Mouse (Mus musculus) retina, adult 2 months (tissue): ENCODE measurements around the gene Opn1sw.

Source experiments
- DNase-seq: peaks from one replicate; pipeline ENCODE4 v3.0.0-alpha.2; 2012; ENCODE audit warnings: low read depth, low spot score

Opn1sw gene

DNA sequence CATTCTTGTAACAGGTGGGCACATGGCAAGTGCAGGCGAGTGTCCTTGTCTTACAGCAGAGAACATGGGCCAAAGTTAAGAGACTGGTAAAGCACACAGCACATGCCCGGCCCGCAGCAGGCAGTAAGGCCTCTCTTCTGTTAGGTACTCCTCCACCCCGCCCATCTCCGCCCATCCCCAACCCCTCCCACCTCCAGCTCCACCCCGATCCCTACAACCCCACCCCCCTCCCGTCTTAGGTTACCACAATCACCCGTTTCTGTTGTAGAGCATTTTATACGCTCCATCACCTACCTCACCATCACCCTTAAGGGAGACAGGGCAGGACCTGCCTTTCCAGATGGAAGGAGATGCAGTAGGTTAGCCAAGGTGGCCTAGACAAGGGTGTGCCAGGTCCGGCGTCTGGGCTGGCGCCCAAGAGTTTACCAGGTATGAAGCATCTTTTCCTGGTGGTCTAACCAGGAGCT lies at the start of gene Opn1sw:
Opn1sw (minus strand) TSS at position 417 of the 467 bp plus-strand sequence.
- no peak for DNase-seq

DNA sequence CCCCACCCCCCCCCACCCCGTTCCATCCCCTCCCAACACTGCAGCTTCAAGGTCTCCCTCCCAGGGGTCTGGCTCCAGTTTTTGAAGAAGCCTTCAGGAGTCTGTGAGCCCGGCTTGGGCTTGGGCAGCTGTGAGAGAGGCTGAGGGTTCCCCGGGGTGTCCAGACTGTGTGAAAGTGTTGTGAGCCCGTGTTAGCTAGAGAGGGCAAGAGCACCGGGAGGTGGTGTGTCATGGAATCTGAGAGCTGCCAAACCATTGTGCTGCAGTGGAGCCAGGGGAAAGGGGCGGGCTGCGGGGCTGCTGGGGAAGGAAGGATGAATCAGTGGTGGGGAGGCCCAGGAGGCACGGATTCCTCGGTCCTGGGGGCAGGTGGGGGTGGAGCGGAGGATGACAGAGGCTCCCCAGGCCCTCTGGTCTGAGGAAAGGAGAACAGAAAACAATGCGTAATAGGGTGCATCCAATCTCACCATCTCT lies 48.2 kb upstream of the Opn1sw start:
- DNase-seq, result no peak

DNA sequence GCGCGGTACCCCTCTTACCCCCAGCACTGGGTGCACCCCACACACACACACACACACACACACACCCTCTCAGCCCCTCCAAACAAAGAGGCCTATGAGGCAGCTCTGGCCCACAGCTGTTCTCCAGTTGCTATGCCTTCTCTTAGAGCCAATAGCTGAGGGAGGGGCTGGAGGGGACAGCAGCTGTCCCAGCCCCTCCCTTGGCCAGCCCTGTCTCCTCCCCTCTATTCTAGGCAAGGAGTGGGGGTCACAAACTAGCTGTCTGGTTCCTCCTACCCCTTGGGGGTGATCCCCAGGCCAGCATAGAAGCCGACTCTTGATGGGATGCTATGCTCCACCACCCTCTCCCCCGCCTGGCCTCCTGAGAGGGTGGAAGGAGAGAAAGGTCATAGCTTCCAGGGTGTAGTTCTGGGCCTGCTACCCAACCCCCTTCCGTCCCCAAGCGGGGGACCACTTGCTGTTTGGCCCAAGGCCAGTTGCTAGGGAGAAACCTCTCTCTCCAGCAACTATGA lies 47.7 kb upstream of the Opn1sw start:
- DNase-seq, result no peak

DNA sequence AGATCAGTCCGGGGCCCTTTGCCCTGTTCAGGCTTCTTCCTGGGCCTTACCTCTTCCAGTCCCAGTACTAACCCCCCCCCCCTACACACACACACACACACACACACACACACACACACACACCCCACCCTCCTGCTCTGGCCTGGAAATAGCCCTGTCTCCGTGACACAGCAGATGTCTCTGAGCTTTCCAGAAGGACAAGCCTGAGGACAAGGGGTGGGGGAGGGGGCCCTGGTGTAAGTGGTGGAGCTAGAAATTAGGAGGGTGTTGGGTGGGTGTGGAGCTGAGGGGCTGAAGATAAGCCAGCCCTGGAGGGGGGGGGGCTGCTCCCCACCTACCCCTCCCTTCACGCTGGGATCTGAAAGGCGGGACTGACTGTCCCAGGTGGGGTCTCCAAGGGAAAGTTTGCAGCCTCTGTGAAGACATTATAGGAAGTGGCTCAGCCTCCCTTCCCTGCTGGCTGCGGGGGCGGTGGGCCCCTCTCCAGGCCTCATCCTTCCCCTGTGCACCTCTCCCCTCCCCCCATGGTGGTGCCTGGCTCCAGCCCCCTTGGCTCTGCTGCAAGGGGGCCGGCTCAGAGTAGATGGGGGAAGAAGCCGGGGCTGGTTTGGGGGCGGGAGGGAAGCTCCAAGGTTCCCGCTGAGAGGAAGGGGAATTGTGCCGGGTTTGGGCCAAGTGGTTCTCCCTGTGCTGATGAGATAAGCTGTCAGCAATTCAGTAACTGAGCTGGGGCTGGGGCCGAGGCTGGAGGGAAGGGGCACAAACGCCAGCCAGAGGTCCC lies 46.8 kb upstream of the Opn1sw start:
- DNase-seq, result no peak

DNA sequence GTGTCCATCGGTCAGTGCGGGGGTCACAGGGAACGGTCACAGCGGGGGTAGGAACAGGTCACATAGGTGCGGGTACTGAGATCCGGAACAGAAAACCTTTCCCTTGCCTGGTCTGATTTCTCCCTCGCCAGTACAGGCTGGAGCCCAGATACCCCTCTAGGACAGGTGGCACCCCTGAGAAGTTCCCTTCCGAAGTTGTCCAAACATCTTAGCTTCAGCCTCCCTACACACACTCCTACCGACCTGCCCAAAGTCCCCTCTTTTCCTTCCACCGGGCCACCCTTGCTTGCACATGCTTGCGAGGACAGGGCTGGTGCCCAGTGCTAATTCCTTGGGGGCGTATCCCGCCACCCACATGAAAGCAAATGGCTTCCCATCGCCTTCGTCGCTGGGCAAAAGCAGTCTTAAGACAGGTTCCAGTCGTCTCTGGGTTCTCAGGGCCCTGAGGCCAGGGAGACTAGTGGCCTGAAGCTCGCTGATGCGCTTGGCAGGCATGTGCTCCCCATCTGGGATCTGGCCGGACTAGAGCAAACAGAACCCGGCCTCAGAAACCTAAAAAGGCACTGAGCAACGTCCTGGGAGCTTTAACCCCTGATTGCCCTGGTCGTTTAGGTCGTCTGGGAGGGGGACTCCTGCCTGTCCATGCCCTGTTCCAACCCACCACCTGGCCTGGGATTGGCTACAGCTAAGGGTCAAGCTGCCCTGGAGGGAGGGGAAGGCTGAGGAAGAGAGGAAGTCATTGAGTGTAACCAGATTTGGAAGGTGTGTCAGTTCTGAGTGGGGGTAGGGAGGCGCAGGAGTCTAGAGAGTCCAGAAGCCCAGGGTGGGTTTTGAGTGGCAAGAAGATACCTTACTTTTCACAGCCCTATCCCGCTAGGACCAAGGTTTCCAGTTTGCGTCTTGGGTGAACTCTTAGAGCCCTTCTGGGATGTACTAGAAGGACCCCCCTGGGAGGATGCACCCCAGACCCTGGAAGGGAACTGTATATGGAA lies 45.8 kb upstream of the Opn1sw start:
- no peak for DNase-seq

DNA sequence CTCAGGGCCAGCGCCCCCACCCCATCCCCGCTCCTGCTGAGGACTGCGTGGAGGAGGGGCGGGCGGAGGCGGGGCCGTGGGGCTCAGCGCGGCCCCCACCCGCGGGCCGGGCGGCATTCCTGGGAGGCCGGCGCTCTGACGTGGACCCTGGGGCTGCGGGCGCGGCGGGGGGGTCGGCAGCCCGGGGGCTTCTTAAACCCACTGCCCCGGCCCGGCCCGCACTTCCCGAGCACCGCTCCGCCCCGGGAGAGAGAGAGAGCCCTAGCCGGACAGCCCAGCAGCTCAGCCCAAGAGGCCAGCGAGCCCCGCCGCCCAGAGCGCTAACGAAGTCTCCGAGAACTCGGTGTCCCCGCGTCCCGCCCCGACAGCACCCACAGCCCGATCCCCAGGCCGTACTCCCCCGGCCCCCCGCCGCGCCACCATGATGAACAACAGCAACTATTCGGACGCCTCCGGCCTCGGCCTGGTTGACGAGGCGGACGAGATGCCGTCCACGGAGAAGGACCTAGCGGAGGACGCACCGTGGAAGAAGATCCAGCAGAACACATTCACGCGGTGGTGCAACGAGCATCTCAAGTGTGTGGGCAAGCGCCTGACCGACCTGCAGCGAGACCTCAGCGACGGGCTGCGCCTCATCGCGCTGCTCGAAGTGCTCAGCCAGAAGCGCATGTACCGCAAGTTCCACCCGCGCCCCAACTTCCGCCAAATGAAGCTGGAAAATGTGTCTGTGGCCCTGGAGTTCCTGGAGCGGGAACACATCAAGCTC lies 45.0 kb upstream of the Opn1sw start, which contains the start of gene Flnc:
Flnc (plus strand) TSS at position 219 of the 766 bp plus-strand sequence.
- DNase-seq, result no peak

DNA sequence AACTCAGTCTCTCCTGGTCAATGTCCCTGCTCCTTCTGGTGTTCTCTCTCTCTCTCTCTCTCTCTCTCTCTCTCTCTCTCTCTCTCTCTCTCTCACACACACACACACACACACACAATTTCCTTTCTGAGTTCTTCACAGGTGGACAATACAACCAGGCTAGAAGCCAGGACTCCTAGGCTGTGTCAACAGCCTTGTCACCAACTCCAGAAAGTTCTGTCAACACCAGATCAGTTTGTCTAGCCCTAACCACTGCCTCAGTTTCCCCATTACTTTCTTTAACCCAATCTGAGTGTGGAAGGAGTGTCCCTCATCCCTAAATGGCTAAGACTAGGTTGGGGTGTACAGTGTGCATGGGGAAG lies 44.4 kb upstream of the Opn1sw start:
- DNase-seq, result no peak

DNA sequence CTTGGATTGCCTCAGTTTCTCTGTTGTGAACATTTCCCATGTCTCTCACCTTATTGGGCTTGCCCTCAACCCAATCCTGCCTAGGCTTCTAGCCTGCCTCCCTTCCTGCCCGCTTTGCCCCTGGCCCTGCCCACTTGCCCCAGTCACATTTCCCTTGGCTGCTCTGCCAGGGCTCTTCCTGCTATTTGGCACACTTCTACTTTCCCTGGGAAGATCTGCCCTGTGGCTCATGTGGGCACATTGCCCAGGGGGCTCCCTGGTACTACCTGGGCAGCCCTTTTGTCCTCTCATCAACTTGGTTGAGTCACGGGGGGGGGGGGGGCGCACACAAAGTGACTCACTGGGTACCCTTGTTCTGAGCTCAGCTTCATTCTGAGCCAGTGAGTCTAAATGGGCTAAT lies 43.9 kb upstream of the Opn1sw start:
- no peak for DNase-seq

DNA sequence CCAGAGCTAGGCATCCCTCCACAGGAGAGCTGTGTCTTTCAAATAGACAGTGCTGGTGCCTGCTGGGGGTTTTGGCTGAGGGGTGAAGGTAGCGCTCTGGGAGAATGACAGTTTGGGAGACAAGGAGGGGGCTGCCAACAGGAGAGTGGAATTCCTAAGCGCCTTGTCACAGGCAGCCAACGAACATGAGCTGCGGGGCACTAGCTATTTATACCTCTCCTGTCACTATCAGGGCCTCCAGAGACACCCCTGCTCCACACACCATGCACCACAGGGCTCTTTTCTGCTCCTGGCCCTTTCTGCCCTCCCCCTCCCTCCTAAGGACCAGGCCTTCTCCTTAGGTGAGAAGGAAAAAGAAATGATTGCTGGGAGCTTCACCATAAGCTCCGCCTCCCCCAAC lies 43.2 kb upstream of the Opn1sw start:
- DNase-seq, result no peak

DNA sequence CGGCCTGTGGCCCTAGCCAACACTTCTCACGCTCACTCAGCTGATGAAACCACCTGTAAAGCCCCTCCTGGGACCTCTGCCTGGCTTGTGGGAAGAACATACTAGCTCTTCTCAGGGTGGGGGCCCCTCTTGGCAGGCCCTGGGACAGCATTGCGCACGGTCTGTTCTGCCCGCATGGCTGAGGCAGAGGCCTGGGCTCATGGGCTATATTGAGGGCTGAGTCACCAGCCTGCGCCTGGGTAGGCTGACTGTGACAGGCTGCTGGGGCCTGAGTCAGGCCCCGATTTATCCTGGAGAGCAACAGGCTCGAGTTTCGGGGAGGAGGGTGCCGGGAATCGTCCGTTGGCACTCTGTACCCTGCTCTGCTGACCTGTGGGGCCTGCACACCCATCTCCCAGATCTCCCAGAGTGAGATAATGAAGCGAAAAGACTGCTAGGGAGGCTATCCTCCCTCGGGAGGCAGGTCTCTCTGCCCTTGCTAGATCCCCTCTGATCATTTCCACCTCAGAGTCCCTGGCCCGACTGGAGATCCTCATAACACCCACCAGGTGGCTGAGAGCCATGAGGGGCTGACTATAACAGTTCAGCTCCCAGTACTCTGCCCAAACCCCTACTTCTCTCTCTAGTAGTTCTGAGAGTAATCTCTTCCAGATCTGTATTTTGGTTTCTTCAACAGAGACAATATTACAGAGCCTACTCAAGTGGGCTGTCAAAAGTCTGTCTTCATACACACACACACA lies 42.6 kb upstream of the Opn1sw start:
- DNase-seq, result no peak

DNA sequence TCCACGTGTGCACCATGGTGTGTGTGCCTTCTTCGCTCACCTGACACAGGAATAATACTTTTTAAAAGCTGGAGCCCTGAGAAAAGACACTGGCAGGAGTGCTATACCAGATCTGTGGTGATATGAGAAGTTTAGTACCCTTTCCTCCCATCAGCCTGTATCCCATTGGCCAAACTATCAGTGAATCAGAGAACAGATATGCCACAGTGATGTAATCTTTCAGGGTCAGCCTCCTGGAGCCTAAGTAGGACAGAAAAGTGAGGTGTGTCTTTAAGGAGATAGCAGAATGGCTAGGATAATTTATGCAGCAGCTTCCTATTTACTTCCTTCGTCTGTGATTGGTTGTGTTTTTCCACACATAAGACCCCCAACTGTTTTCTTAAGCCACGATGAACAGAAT lies 39.9 kb upstream of the Opn1sw start:
- DNase-seq, result no peak

DNA sequence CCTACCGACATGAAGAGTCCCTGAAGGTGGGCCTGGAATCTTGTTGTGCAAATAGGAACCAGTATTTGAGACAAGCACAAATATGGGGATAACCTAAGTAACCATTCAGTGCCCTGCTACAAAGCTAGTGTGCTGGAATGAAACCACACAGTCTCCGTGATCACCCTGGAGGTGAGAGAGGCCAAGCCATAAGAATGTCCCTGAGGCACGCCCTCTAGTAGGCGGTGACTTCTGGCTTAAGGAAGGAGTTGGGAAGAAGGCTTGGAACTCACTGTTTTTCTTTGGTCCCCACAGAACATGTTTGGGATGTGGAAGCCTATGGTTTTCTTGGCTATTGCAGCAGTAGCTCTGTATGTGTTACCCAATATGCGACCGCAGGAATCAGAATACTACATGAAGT lies 38.1 kb upstream of the Opn1sw start:
- DNase-seq, result no peak

DNA sequence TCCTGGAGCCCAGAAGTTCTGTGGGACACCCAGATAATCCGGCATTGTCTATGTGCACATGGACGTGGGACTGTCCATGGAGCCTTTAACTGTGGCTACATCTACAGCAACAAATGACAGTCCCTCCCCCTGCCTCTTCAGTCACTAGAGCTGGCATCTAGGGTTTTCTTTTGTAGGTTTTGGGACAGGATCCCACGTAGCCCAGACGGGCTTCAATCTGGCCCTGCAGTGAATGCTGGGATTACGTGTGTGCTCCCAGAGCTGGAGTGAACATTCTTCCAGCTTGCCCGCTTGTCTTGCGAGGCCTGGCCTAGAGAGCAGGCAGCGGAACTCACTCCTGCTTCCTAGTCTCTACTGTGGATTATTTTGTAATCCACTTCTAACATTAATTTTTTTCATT lies 36.9 kb upstream of the Opn1sw start:
- DNase-seq, result no peak

DNA sequence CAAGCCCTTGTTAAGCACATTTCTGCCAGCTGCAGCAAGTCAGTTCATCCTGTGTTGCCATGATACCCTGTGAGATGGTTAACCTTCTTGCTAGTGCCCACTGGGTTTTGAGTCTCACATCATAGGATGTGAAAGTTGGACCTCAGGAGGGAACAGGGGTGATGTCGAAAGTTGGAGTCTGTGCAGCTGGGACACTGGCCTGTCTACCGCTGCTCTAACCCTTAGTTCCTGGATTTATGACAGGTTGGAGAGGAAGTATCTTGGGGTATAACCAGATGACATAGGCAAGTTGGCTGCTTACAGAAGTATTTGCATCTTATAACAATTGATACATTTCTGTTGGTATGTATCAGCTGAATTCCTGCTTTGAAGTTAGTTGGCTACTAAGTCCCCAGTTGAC lies 32.3 kb upstream of the Opn1sw start:
- no peak for DNase-seq

DNA sequence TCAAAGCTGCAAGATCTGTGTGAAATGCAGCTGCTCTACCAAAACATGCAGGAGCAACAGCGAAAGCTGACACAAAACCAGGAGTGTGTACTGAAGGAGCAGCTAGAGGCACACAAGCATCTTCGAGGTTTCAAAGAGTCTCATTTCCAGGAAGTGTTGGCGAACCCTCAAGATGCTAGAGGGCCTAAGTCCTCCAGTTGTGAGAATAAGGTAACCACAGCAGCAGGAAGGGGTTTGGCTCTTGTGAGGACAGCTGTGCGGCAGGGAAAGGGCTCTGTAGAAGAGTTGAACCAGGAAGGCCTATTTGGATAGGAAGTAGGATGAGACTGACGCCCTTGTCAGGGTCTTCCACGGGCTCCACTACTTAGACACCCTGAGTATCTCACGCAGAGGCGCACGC lies 27.2 kb upstream of the Opn1sw start:
- no peak for DNase-seq

DNA sequence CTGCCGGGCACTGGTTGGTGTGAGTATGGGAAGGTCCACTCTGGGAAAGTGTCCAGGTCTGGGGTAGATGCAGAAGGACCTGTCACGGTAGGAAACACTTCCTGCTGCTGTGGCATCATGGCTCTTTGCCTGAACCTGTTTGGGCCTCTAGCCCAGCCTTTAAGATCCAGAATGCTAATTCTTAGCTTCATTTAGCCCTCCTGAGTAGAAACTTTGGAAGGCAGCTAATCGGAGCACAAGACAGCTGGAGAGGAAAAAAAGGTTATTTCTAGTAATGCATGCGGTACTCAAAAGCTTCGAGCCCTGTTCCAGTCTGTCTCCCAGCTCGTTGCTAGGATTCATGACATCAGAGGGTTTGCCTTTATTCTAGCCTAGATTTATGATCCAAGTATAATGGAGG lies 18.1 kb upstream of the Opn1sw start:
- no peak for DNase-seq

DNA sequence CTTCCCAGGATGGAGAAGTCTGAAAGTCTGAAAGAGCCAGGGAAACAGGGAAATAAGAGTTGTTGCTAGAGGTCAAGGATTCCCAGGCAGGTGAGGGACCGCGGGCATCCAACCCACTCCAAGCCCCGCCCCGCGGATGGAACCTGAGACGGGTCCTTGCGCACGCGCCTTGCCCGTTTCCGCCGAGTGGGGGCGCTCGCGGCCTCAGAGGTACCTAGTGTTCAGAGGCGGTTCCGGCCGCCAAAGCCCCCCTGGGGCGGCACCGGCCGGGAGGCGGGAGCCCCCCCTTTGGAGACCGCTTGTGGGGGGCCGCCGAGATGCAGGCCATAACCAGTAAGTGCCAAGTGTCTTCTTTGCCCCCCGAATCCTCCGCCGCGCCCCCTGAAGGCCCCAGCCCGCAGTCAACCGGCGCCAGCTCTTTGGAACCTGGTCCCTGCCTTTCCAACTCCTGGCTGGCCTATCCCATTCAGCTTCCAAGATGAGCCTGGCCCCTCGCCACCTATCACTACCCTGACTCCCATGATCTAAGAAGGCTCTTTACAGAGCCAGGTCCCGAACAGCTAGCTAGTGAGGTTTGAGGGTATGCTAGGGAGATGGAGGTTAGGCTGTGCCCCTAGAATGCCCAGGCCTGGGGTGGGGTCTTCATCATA lies 14.6 kb upstream of the Opn1sw start:
- DNase-seq, result no peak

DNA sequence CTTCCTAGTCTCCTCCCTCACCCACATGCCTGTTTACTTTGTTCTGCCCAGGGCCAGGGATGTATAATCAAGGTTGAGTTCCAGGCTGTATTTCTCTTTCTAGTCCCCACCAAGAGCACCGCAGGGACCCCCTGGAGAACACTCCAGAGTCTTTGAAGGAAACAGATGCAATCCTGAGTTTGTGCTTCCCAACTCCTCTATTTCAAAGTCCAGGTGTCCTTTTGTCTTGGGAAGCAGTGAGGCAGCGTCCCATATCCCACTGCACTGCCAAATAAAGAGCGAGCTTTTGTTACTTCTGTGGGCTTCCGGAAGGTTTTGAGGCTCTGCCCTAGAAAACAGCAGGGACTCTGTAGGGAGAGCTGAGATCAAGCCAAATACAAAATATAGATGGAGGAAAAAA lies 11.6 kb upstream of the Opn1sw start:
- DNase-seq, result no peak

DNA sequence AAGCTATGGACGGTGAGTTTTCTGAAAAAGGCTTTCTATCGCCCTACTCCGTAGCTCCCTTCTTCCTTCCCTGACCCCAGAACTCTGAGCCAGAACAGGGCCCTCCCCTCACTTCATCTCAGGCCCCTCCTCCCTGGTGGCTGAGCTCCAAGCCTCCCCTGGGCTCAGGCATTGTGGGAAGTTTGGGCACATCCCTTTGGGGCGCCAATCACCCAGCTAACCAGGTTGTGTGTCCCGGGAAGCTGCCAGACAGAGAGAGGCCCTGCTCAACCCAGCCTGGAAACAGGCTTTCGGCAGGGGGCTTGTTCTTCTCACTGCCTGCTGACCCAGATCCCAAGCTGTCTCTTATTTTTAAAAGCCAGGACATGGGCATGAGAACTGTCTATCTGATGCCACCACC lies 9.3 kb upstream of the Opn1sw start:
- no peak for DNase-seq
